Mouse (Mus musculus): ENCODE results near the gene 2310050C09Rik. TPM values are rescaled to one million over a fixed set of nuclear protein-coding genes. Genes with fewer than 3 reads are reported as not detected.

2310050C09Rik gene
- not detected in 2 replicates for polyA plus RNA-seq (2015; fragmentation: Nextera tagmentation; extraction: Ambion mirVana)

GRCm38 (mm10) chr3:92870116-92870515 lies at the start of gene 2310050C09Rik:
Gene 2310050C09Rik, minus strand, starts transcription at chr3:92870216.
- no peaks in the 10 kb centered on the region for H3K9me3 ChIP-seq (replicated peaks)
- no peak for DNase-seq
- H3K27me3 ChIP-seq: no peaks in the 10 kb centered on the region
- ATAC-seq (ENCODE audit: low read depth): no peak
- no peaks in the 10 kb centered on the region for H3K36me3 ChIP-seq
- WGBS (ENCODE audit: insufficient replicate concordance): 61% methylated on average over 4 of the region's 4 CpGs
- no peak within 1 kb of the TSS for H3K4me3 ChIP-seq (replicated peaks)
- no peak within 1 kb of the TSS for H3K9ac ChIP-seq
- H3K27ac ChIP-seq: no peak within 1 kb of the TSS
- H3K4me1 ChIP-seq (replicated peaks): no peaks in the 10 kb centered on the region
- no peak within 1 kb of the TSS for H3K4me2 ChIP-seq

DNA sequence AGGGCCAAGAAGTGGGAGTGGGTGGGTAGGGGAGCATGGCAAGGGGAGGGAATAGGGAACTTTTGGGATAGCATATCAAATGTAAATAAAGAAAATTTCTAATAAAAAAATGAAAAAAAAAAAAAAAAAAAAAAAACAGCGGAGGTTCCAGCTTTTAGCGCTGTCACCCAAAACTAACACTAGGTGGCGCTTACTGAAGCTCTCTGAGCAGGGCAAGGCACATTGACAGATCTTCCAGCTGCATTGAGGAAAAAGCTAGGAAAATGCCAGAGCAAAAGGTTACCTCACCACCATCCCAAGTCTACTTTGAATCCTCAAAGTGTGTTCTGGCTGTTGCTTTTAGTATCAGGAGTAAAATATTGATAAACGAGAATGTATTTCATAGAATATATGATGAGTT lies 37.6 kb upstream of the 2310050C09Rik start:
- Histone ChIP-seq H3K27me3 (no peaks in the 10 kb centered on the region), H3K4me2 (no peak overlapping the region), H3K27ac (no peak overlapping the region), H3K4me1 (replicated peaks) (no peaks in the 10 kb centered on the region), H3K4me3 (replicated peaks) (no peak overlapping the region), H3K9ac (no peak overlapping the region), H3K36me3 (no peaks in the 10 kb centered on the region), H3K9me3 (replicated peaks) (no peaks in the 10 kb centered on the region)
- DNase-seq (no peak), ATAC-seq (ENCODE audit: low read depth) (no peak)
- WGBS (ENCODE audit: insufficient replicate concordance): 33% methylated on average over 4 of the region's 4 CpGs

GRCm38 (mm10) chr3:92905182-92905581 lies 35.2 kb upstream of the 2310050C09Rik start:
- Histone ChIP-seq H3K9ac (no peak overlapping the region), H3K36me3 (no peaks in the 10 kb centered on the region), H3K4me1 (replicated peaks) (no peaks in the 10 kb centered on the region), H3K9me3 (replicated peaks) (no peaks in the 10 kb centered on the region), H3K27me3 (no peaks in the 10 kb centered on the region), H3K27ac (no peak overlapping the region), H3K4me2 (no peak overlapping the region), H3K4me3 (replicated peaks) (no peak overlapping the region)
- ATAC-seq (ENCODE audit: low read depth): no peak
- no peak for DNase-seq
- WGBS (ENCODE audit: insufficient replicate concordance): 43% methylated on average over 3 of the region's 3 CpGs

- ATAC-seq (ENCODE audit: low read depth) (no peak), DNase-seq (no peak)
- no peaks in the 10 kb centered on the region for H3K9me3 ChIP-seq (replicated peaks)
- H3K4me1 ChIP-seq (replicated peaks): no peaks in the 10 kb centered on the region
- no peaks in the 10 kb centered on the region for H3K27me3 ChIP-seq
- H3K4me2 ChIP-seq: no peak overlapping the region
- WGBS (ENCODE audit: insufficient replicate concordance): 11% methylated on average over 4 of the region's 4 CpGs
- no peak overlapping the region for H3K9ac ChIP-seq
- no peak overlapping the region for H3K4me3 ChIP-seq (replicated peaks)
- no peaks in the 10 kb centered on the region for H3K36me3 ChIP-seq
- H3K27ac ChIP-seq: no peak overlapping the region
Observed at GRCm38 (mm10) chr3:92903640-92904039, 33.6 kb upstream of the 2310050C09Rik start.

DNA sequence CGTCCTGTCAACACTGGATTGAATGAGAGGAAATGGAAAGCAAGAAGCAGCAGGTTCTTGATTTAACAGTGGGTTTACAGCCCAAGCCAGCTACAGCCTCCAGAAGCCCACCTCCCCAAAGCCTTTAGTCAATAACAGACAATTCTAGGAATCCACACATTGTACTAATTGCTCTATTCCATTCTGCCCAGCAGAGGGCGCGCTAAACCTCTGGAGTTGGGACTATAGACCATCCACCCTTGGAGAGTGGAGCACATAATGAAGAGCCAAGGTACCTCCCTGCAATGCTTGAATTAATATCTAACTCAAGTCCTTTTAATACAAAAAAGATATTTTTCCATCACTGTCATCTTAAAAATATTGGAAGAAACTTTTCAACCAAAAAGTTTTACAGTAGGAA lies 33.0 kb upstream of the 2310050C09Rik start:
- Histone ChIP-seq H3K4me3 (replicated peaks) (no peak overlapping the region), H3K36me3 (no peaks in the 10 kb centered on the region), H3K9me3 (replicated peaks) (no peaks in the 10 kb centered on the region), H3K9ac (no peak overlapping the region), H3K27me3 (no peaks in the 10 kb centered on the region), H3K4me1 (replicated peaks) (no peaks in the 10 kb centered on the region), H3K4me2 (no peak overlapping the region), H3K27ac (no peak overlapping the region)
- ATAC-seq (ENCODE audit: low read depth): no peak
- 9% methylated on average over 3 of the region's 3 CpGs for WGBS (ENCODE audit: insufficient replicate concordance)
- DNase-seq: no peak

GRCm38 (mm10) chr3:92894489-92894888 lies 24.5 kb upstream of the 2310050C09Rik start:
- Histone ChIP-seq H3K4me2 (no peak overlapping the region), H3K9me3 (replicated peaks) (no peaks in the 10 kb centered on the region), H3K27ac (no peak overlapping the region), H3K4me3 (replicated peaks) (no peak overlapping the region), H3K27me3 (no peaks in the 10 kb centered on the region), H3K9ac (no peak overlapping the region), H3K36me3 (no peaks in the 10 kb centered on the region), H3K4me1 (replicated peaks) (no peaks in the 10 kb centered on the region)
- DNase-seq (no peak), ATAC-seq (ENCODE audit: low read depth) (no peak)
- 23% methylated on average over 1 of the region's 1 CpGs for WGBS (ENCODE audit: insufficient replicate concordance)

GRCm38 (mm10) chr3:92894063-92894462 lies 24.0 kb upstream of the 2310050C09Rik start:
- Histone ChIP-seq H3K9ac (no peak overlapping the region), H3K27ac (no peak overlapping the region), H3K9me3 (replicated peaks) (no peaks in the 10 kb centered on the region), H3K4me1 (replicated peaks) (no peaks in the 10 kb centered on the region), H3K4me2 (no peak overlapping the region), H3K36me3 (no peaks in the 10 kb centered on the region), H3K4me3 (replicated peaks) (no peak overlapping the region), H3K27me3 (no peaks in the 10 kb centered on the region)
- DNase-seq (no peak), ATAC-seq (ENCODE audit: low read depth) (no peak)
- WGBS (ENCODE audit: insufficient replicate concordance): 45% methylated on average over 3 of the region's 3 CpGs

DNA sequence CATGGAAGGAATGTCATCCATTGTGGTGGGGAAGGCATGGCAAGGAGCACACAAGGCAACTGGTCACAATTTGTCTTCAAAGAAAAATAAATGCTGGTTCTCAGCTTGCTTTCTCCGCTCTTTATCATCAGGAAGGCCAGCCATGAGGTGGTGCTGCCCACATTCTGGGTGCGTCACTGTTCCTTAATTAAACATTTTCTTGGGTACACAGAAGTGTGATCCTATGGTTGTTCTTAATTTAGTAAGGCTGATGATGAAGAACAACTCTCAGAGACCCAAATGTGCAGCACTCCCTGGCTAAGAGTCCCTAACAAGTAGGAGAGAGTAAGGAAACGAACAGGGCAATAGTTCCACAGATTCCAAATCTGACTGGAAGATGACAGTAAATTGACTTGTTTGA lies 4.2 kb upstream of the 2310050C09Rik start:
- no peak for ATAC-seq (ENCODE audit: low read depth)
- Histone ChIP-seq H3K9me3 (replicated peaks) (no peaks in the 10 kb centered on the region), H3K36me3 (no peaks in the 10 kb centered on the region), H3K4me1 (replicated peaks) (no peaks in the 10 kb centered on the region), H3K4me3 (replicated peaks) (no peak overlapping the region), H3K27me3 (no peaks in the 10 kb centered on the region), H3K4me2 (no peak overlapping the region), H3K9ac (no peak overlapping the region), H3K27ac (no peak overlapping the region)
- WGBS (ENCODE audit: insufficient replicate concordance): 67% methylated on average over 3 of the region's 3 CpGs
- no peak for DNase-seq

DNA sequence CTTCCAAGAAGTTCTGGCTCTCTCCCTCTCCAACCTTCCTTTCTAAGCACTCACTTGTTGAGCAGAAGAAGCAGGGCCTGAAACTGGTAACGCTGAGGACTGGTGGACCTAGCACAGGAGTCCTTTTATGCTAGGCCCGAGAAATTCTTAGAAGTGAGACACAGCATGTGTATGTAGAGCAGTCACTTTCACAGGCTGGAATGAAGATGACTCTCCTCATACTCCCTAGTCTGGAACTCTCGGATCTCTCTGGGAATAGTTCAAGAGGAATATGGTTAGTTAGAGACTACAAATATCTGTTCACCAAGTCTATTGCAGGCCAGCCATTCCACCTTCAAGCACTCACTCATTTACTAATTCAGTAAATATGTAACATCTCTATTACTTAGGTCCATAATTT lies 18.8 kb downstream of the 2310050C09Rik start, which contains the start of gene Lce1l:
TSS of gene Lce1l (minus strand) at position 101 of the 400 bp plus-strand sequence.
- H3K27ac ChIP-seq: no peak within 1 kb of the TSS
- ATAC-seq (ENCODE audit: low read depth): no peak
- no peaks in the 10 kb centered on the region for H3K4me1 ChIP-seq (replicated peaks)
- no peak within 1 kb of the TSS for H3K9ac ChIP-seq
- H3K4me3 ChIP-seq (replicated peaks): no peak within 1 kb of the TSS
- no peaks in the 10 kb centered on the region for H3K9me3 ChIP-seq (replicated peaks)
- H3K4me2 ChIP-seq: no peak within 1 kb of the TSS
- H3K36me3 ChIP-seq: no peaks in the 10 kb centered on the region
- WGBS (ENCODE audit: insufficient replicate concordance): 57% methylated on average over 3 of the region's 3 CpGs
- DNase-seq: no peak
- no peaks in the 10 kb centered on the region for H3K27me3 ChIP-seq

DNA sequence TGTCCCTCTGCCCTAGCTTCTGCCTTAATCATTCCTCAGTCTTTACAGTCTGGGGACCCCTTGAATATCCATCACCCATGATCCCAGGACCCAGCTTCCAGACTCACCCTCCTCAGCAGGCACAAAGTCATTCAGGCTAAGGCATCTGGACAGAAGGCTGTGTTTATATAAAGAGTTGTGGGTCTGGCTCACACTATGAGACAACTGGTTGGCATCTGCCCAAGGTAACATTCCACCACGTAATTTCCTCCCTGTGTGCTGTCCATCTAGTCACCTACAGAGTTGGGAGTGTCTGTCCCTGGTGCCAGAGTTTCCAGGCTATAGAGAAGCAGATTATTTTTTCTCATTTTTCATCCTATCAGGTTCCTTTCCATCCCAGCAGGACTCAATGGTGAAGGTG lies 42.9 kb downstream of the 2310050C09Rik start, which contains the start of gene Kprp:
TSS of gene Kprp (minus strand) at position 140 of the 400 bp plus-strand sequence.
- Histone ChIP-seq H3K9ac (no peak within 1 kb of the TSS), H3K27ac (no peak within 1 kb of the TSS), H3K4me1 (replicated peaks) (no peaks in the 10 kb centered on the region), H3K27me3 (no peaks in the 10 kb centered on the region), H3K4me3 (replicated peaks) (no peak within 1 kb of the TSS), H3K9me3 (replicated peaks) (peaks cover 5% of the 10 kb centered on the region; the same call in 1 of the 2 replicates), H3K4me2 (no peak within 1 kb of the TSS), H3K36me3 (no peaks in the 10 kb centered on the region)
- no peak for DNase-seq
- ATAC-seq (ENCODE audit: low read depth): no peak
- WGBS (ENCODE audit: insufficient replicate concordance): 30% methylated on average over 1 of the region's 1 CpGs

GRCm38 (mm10) chr3:92825808-92826207 lies 44.2 kb downstream of the 2310050C09Rik start:
- H3K27ac ChIP-seq: no peak overlapping the region
- WGBS (ENCODE audit: insufficient replicate concordance): 6% methylated on average over 1 of the region's 1 CpGs

More at GRCm38 (mm10) chr3:92825808-92826207, 44.2 kb downstream of the 2310050C09Rik start:
- DNase-seq (no peak), ATAC-seq (ENCODE audit: low read depth) (no peak)
- Histone ChIP-seq H3K9ac (no peak overlapping the region), H3K36me3 (no peaks in the 10 kb centered on the region), H3K27me3 (no peaks in the 10 kb centered on the region), H3K4me3 (replicated peaks) (no peak overlapping the region), H3K4me1 (replicated peaks) (no peaks in the 10 kb centered on the region), H3K9me3 (replicated peaks) (peaks cover 5% of the 10 kb centered on the region; the same call in 1 of the 2 replicates), H3K4me2 (no peak overlapping the region)
